ENCODE assay signal across 24 mouse cellular contexts in genomic region chr16:96244496-96244895, GRCm38 (mm10). TPM values are rescaled to one million over a fixed set of nuclear protein-coding genes. Genes with fewer than 3 reads are reported as not detected.
DNase-seq lines count a peak whose midpoint lies in the region; TF ChIP-seq lines count a peak whose summit lies in the region.
"Had no signal": no experiment of that assay in that cellular context is flagged by ENCODE, and none has a peak within 500 bp of the region (broad histone marks: within the 10 kb centered on the region; RNA-seq: fewer than 3 reads in every experiment).

No protein-coding gene starts in this region.

- no peaks in the 10 kb centered on the region for H3K27me3 ChIP-seq in thymus, adult 2 months (ENCODE audit: control insufficient read depth, insufficient read depth, low read length)
- H3K27me3 ChIP-seq: CH12.LX; embryonic facial prominence, embryonic 12.5 days; forebrain, embryonic 13.5 days; forebrain, embryonic 15.5 days; Patski had no signal

- DNase-seq in heart, adult 11 months, result peak; percentile 62
- DNase-seq in heart, adult 9 months (ENCODE audit: low spot score in 2 of 2), result no peak
- DNase-seq in thymus, postnatal 0 days (ENCODE audit: low spot score), result peak; percentile 19
- no peak for DNase-seq in thymus, adult 2 months
- DNase-seq in urinary bladder, postnatal 4 days (ENCODE audit: low spot score in 2 of 2), result peak; percentile 13 to 34
- DNase-seq in urinary bladder, postnatal 14 days (ENCODE audit: low spot score), result no peak
- DNase-seq: adrenal gland, adult 8-10 months; adrenal gland, postnatal 14 days; adrenal gland, postnatal 36 days; B cell, adult 2 months; cerebellum, adult 11-12 months; cerebellum, adult 2 months; cerebellum, adult 9-10 months; cerebellum, postnatal 10 days; cerebellum, postnatal 25 days had no signal

- no peak for TF ChIP-seq CTCF in thymus, adult 2 months (IDR thresholded peaks at IDR 0.05; ENCODE audit: borderline replicate concordance, control insufficient read depth, extremely low read depth, insufficient read depth, low read length, poor library complexity)

- no peaks in the 10 kb centered on the region for H3K36me3 ChIP-seq in thymus, adult 2 months (ENCODE audit: control insufficient read depth, insufficient read depth, low read length)
- H3K36me3 ChIP-seq: embryonic facial prominence, embryonic 10.5 days; embryonic facial prominence, embryonic 12.5 days; forebrain, embryonic 15.5 days; G1E had no signal

- no peak overlapping the region for H3K4me3 ChIP-seq in thymus, adult 2 months (ENCODE audit: control insufficient read depth, insufficient read depth, low read length)
- H3K4me3 ChIP-seq: embryonic facial prominence, embryonic 10.5 days; embryonic facial prominence, embryonic 12.5 days; forebrain, embryonic 13.5 days; forebrain, embryonic 15.5 days had no signal

- WGBS in thymus, adult 2 months, result 91% methylated on average over 6 of the region's 6 CpGs

- TF ChIP-seq POLR2A in thymus, adult 2 months (IDR thresholded peaks at IDR 0.05; ENCODE audit: control insufficient read depth, extremely low read depth, insufficient read depth, low read length, poor library complexity), result no peak

- H3K27ac ChIP-seq in thymus, adult 2 months (ENCODE audit: control insufficient read depth, insufficient read depth, low read length), result no peak overlapping the region
- H3K27ac ChIP-seq: embryonic facial prominence, embryonic 10.5 days; embryonic facial prominence, embryonic 12.5 days; forebrain, embryonic 13.5 days; forebrain, embryonic 15.5 days had no signal

- H3K4me1 ChIP-seq in thymus, adult 2 months (replicated peaks; ENCODE audit: control insufficient read depth, insufficient read depth, low read length), result no peaks in the 10 kb centered on the region
- H3K4me1 ChIP-seq: embryonic facial prominence, embryonic 10.5 days; embryonic facial prominence, embryonic 12.5 days; forebrain, embryonic 13.5 days had no signal

RNA-seq across cellular contexts. Expression of gene B3galt5, which starts 8.9 kb away (rescaled TPM):
- polyA plus RNA-seq in thymus, postnatal 0 days (2015; fragmentation: Nextera tagmentation; extraction: Ambion mirVana), result 3.4 and 4.3 TPM in 2 replicates
- 3.5 and 3.8 TPM in 2 replicates for polyA plus RNA-seq in thymus, adult 2 months (2012; rRNA removed)
- polyA plus RNA-seq: G1E, Patski had no signal

RNA-seq across cellular contexts. Expression of gene Sh3bgr, which starts 44.2 kb away (rescaled TPM):
- 0.68 and 0.82 TPM in 2 replicates for polyA plus RNA-seq in thymus, postnatal 0 days (2015; fragmentation: Nextera tagmentation; extraction: Ambion mirVana)
- polyA plus RNA-seq in thymus, adult 2 months (2012; rRNA removed), result 0.43 and 8.9 TPM in 2 replicates
- polyA plus RNA-seq: activated CD4-positive, CD25-positive, alpha-beta regulatory T cell, adult 4 months; CD4-positive, CD25-positive, alpha-beta regulatory T cell, adult 4 months; G1E had no signal

RNA-seq across cellular contexts. Expression of gene Lca5l, which starts 52.4 kb away (rescaled TPM):
- polyA plus RNA-seq in thymus, postnatal 0 days (2015; fragmentation: Nextera tagmentation; extraction: Ambion mirVana), result 0.27 TPM in 2 replicates
- polyA plus RNA-seq in thymus, adult 2 months (2012; rRNA removed), result 0.18 and 0.34 TPM in 2 replicates
- polyA plus RNA-seq: CD4-positive, CD25-positive, alpha-beta regulatory T cell, adult 4 months; G1E had no signal

Comparison
In these comparisons a context has a peak if more than half of its experiments do, and no peak if none do; other contexts are left out.
1. DNase-seq: peak in heart, adult 11 months (single experiment), thymus, postnatal 0 days (single experiment) and urinary bladder, postnatal 4 days (2 of 2); none in heart, adult 9 months (0 of 2), thymus, adult 2 months (single experiment) and urinary bladder, postnatal 14 days (single experiment).